Mouse (Mus musculus): Measurements from ENCODE around the gene Poc1a.

Gene Poc1a

GRCm38 (mm10) chr9:106268421-106268820 is 12.4 kb upstream of the Poc1a start:
- no peak for TF ChIP-seq CTCF (conservative IDR thresholded peaks at IDR 0.05; ENCODE audit: low read length)
- TF ChIP-seq POU5F1 (IDR thresholded peaks at IDR 0.05; ENCODE audit: borderline replicate concordance, low read length) = no peak
- no peak for TF ChIP-seq NANOG (IDR thresholded peaks at IDR 0.05; ENCODE audit: borderline replicate concordance, low read length)
- Histone ChIP-seq H3K4me1 (replicated peaks; ENCODE audit: low read depth, low read length) (peaks cover 28% of the 10 kb centered on the region), H3K4me3 (replicated peaks; ENCODE audit: low read length) (no peak overlapping the region), H3K36me3 (ENCODE audit: insufficient read depth, low read length) (no peaks in the 10 kb centered on the region), H3K9me3 (ENCODE audit: low read length) (no peaks in the 10 kb centered on the region), H3K27me3 (ENCODE audit: insufficient read depth, low read length) (no peaks in the 10 kb centered on the region)

- Histone ChIP-seq H3K9me3 (ENCODE audit: low read length) (no peaks in the 10 kb centered on the region), H3K36me3 (ENCODE audit: insufficient read depth, low read length) (no peaks in the 10 kb centered on the region), H3K27me3 (ENCODE audit: insufficient read depth, low read length) (no peaks in the 10 kb centered on the region), H3K4me3 (replicated peaks; ENCODE audit: low read length) (no peak overlapping the region), H3K4me1 (replicated peaks; ENCODE audit: low read depth, low read length) (peaks cover 32% of the 10 kb centered on the region)
- no peak for TF ChIP-seq CTCF (conservative IDR thresholded peaks at IDR 0.05; ENCODE audit: low read length)
- no peak for TF ChIP-seq POU5F1 (IDR thresholded peaks at IDR 0.05; ENCODE audit: borderline replicate concordance, low read length)
- no peak for TF ChIP-seq NANOG (IDR thresholded peaks at IDR 0.05; ENCODE audit: borderline replicate concordance, low read length)
These were observed 11.6 kb upstream of the Poc1a start for GRCm38 (mm10) chr9:106269076-106269788.

- TF ChIP-seq POU5F1 (IDR thresholded peaks at IDR 0.05; ENCODE audit: borderline replicate concordance, low read length) = no peak
- TF ChIP-seq NANOG (IDR thresholded peaks at IDR 0.05; ENCODE audit: borderline replicate concordance, low read length) = no peak
- no peak for TF ChIP-seq CTCF (conservative IDR thresholded peaks at IDR 0.05; ENCODE audit: low read length)
- no peaks in the 10 kb centered on the region for H3K9me3 ChIP-seq (ENCODE audit: low read length)
- H3K4me3 ChIP-seq (replicated peaks; ENCODE audit: low read length) = no peak overlapping the region
- no peaks in the 10 kb centered on the region for H3K36me3 ChIP-seq (ENCODE audit: insufficient read depth, low read length)
- peaks cover 32% of the 10 kb centered on the region for H3K4me1 ChIP-seq (replicated peaks; ENCODE audit: low read depth, low read length)
- H3K27me3 ChIP-seq (ENCODE audit: insufficient read depth, low read length) = no peaks in the 10 kb centered on the region
These were observed 11.0 kb upstream of the Poc1a start for GRCm38 (mm10) chr9:106269879-106270278.

- Histone ChIP-seq H3K4me1 (replicated peaks; ENCODE audit: low read depth, low read length) (peaks cover 32% of the 10 kb centered on the region), H3K36me3 (ENCODE audit: insufficient read depth, low read length) (no peaks in the 10 kb centered on the region), H3K4me3 (replicated peaks; ENCODE audit: low read length) (no peak overlapping the region), H3K9me3 (ENCODE audit: low read length) (no peaks in the 10 kb centered on the region), H3K27me3 (ENCODE audit: insufficient read depth, low read length) (no peaks in the 10 kb centered on the region)
- TF ChIP-seq CTCF (conservative IDR thresholded peaks at IDR 0.05; ENCODE audit: low read length) (no peak), NANOG (IDR thresholded peaks at IDR 0.05; ENCODE audit: borderline replicate concordance, low read length) (no peak), POU5F1 (IDR thresholded peaks at IDR 0.05; ENCODE audit: borderline replicate concordance, low read length) (no peak)
These were observed 10.2 kb upstream of the Poc1a start for GRCm38 (mm10) chr9:106270656-106271055.

- Histone ChIP-seq H3K27me3 (ENCODE audit: insufficient read depth, low read length) (no peaks in the 10 kb centered on the region), H3K4me1 (replicated peaks; ENCODE audit: low read depth, low read length) (peaks cover 32% of the 10 kb centered on the region), H3K9me3 (ENCODE audit: low read length) (no peaks in the 10 kb centered on the region), H3K36me3 (ENCODE audit: insufficient read depth, low read length) (no peaks in the 10 kb centered on the region), H3K4me3 (replicated peaks; ENCODE audit: low read length) (no peak overlapping the region)
- no peak for TF ChIP-seq CTCF (conservative IDR thresholded peaks at IDR 0.05; ENCODE audit: low read length)
- no peak for TF ChIP-seq POU5F1 (IDR thresholded peaks at IDR 0.05; ENCODE audit: borderline replicate concordance, low read length)
- TF ChIP-seq NANOG (IDR thresholded peaks at IDR 0.05; ENCODE audit: borderline replicate concordance, low read length) = no peak
These were observed 8.6 kb upstream of the Poc1a start for GRCm38 (mm10) chr9:106272288-106272687.

- no peak for TF ChIP-seq NANOG (IDR thresholded peaks at IDR 0.05; ENCODE audit: borderline replicate concordance, low read length)
- no peak for TF ChIP-seq CTCF (conservative IDR thresholded peaks at IDR 0.05; ENCODE audit: low read length)
- no peak for TF ChIP-seq POU5F1 (IDR thresholded peaks at IDR 0.05; ENCODE audit: borderline replicate concordance, low read length)
- Histone ChIP-seq H3K36me3 (ENCODE audit: insufficient read depth, low read length) (no peaks in the 10 kb centered on the region), H3K9me3 (ENCODE audit: low read length) (no peaks in the 10 kb centered on the region), H3K27me3 (ENCODE audit: insufficient read depth, low read length) (no peaks in the 10 kb centered on the region), H3K4me3 (replicated peaks; ENCODE audit: low read length) (no peak overlapping the region), H3K4me1 (replicated peaks; ENCODE audit: low read depth, low read length) (peaks cover 29% of the 10 kb centered on the region)
These were observed 7.6 kb upstream of the Poc1a start for GRCm38 (mm10) chr9:106273276-106273675.

- no peaks in the 10 kb centered on the region for H3K27me3 ChIP-seq (ENCODE audit: insufficient read depth, low read length)
- peaks cover 24% of the 10 kb centered on the region for H3K4me1 ChIP-seq (replicated peaks; ENCODE audit: low read depth, low read length)
- no peaks in the 10 kb centered on the region for H3K36me3 ChIP-seq (ENCODE audit: insufficient read depth, low read length)
- no peak overlapping the region for H3K4me3 ChIP-seq (replicated peaks; ENCODE audit: low read length)
- no peaks in the 10 kb centered on the region for H3K9me3 ChIP-seq (ENCODE audit: low read length)
- TF ChIP-seq CTCF (conservative IDR thresholded peaks at IDR 0.05; ENCODE audit: low read length) (no peak), NANOG (IDR thresholded peaks at IDR 0.05; ENCODE audit: borderline replicate concordance, low read length) (no peak), POU5F1 (IDR thresholded peaks at IDR 0.05; ENCODE audit: borderline replicate concordance, low read length) (no peak)
These were observed 7.1 kb upstream of the Poc1a start for GRCm38 (mm10) chr9:106273791-106274190.

- H3K27me3 ChIP-seq (ENCODE audit: insufficient read depth, low read length) = no peaks in the 10 kb centered on the region
- H3K9me3 ChIP-seq (ENCODE audit: low read length) = no peaks in the 10 kb centered on the region
- no peak for TF ChIP-seq NANOG (IDR thresholded peaks at IDR 0.05; ENCODE audit: borderline replicate concordance, low read length)
- TF ChIP-seq POU5F1 (IDR thresholded peaks at IDR 0.05; ENCODE audit: borderline replicate concordance, low read length) = no peak
- no peak for TF ChIP-seq CTCF (conservative IDR thresholded peaks at IDR 0.05; ENCODE audit: low read length)
- H3K4me3 ChIP-seq (replicated peaks; ENCODE audit: low read length) = no peak overlapping the region
- H3K36me3 ChIP-seq (ENCODE audit: insufficient read depth, low read length) = no peaks in the 10 kb centered on the region
- peaks cover 16% of the 10 kb centered on the region for H3K4me1 ChIP-seq (replicated peaks; ENCODE audit: low read depth, low read length)
These were observed 6.1 kb upstream of the Poc1a start for GRCm38 (mm10) chr9:106274652-106275180.

Measured in E14TG2a.4 (cell line).